Mouse (Mus musculus) thymus, adult 18-20 months (tissue): ENCODE measurements around the gene Aldh5a1.

Experiments
- DNase-seq, 2 experiments: peaks; one replicate each; pipeline ENCODE4 v3.0.0; 2022; ENCODE audit warnings: mixed read lengths in 2 of 2

The Aldh5a1 gene

GRCm38 (mm10) chr13:24933199-24933598 lies 4.3 kb downstream of the Aldh5a1 start:
- DNase-seq, result no peak

- DNase-seq, result no peak
These were observed 6.9 kb downstream of the Aldh5a1 start for GRCm38 (mm10) chr13:24930591-24930990.

- no peak for DNase-seq
These were observed 13.5 kb downstream of the Aldh5a1 start for GRCm38 (mm10) chr13:24923991-24924390.

- peak; percentile 5 to 7 for DNase-seq
These were observed 16.2 kb downstream of the Aldh5a1 start for GRCm38 (mm10) chr13:24921281-24921680.

GRCm38 (mm10) chr13:24920333-24920977 lies 17.0 kb downstream of the Aldh5a1 start:
- peak in 1 of 2 experiments; percentile 33 for DNase-seq

- DNase-seq, result no peak
These were observed 21.6 kb downstream of the Aldh5a1 start for GRCm38 (mm10) chr13:24915831-24916230.

- DNase-seq, result no peak
These were observed 22.5 kb downstream of the Aldh5a1 start for GRCm38 (mm10) chr13:24914915-24915314.

GRCm38 (mm10) chr13:24913576-24913975 lies 23.9 kb downstream of the Aldh5a1 start:
- no peak for DNase-seq

- no peak for DNase-seq
These were observed 28.3 kb downstream of the Aldh5a1 start for GRCm38 (mm10) chr13:24909112-24909511.

- no peak for DNase-seq
These were observed 30.5 kb downstream of the Aldh5a1 start for GRCm38 (mm10) chr13:24906831-24907570.

GRCm38 (mm10) chr13:24905422-24905821 lies 32.0 kb downstream of the Aldh5a1 start:
- DNase-seq, result no peak

- no peak for DNase-seq
These were observed 34.0 kb downstream of the Aldh5a1 start for GRCm38 (mm10) chr13:24903412-24903811.

GRCm38 (mm10) chr13:24901916-24902315 lies 35.5 kb downstream of the Aldh5a1 start:
- no peak for DNase-seq

- no peak for DNase-seq
These were observed 43.6 kb downstream of the Aldh5a1 start for GRCm38 (mm10) chr13:24893880-24894279.

GRCm38 (mm10) chr13:24892516-24892915 lies 44.9 kb downstream of the Aldh5a1 start:
- no peak for DNase-seq

GRCm38 (mm10) chr13:24889554-24889953 lies 47.9 kb downstream of the Aldh5a1 start:
- DNase-seq, result no peak

GRCm38 (mm10) chr13:24882411-24882810 lies 55.0 kb downstream of the Aldh5a1 start:
- no peak for DNase-seq

- DNase-seq, result no peak
These were observed 56.8 kb downstream of the Aldh5a1 start for GRCm38 (mm10) chr13:24880704-24881103.

GRCm38 (mm10) chr13:24880208-24880607 lies 57.3 kb downstream of the Aldh5a1 start:
- no peak for DNase-seq

- DNase-seq, result no peak
These were observed 58.0 kb downstream of the Aldh5a1 start for GRCm38 (mm10) chr13:24879359-24880040.

GRCm38 (mm10) chr13:24868233-24868632 lies 69.2 kb downstream of the Aldh5a1 start:
- DNase-seq, result no peak

GRCm38 (mm10) chr13:24867789-24868188 lies 69.7 kb downstream of the Aldh5a1 start:
- DNase-seq, result no peak
